ENCODE assay signal across 31 mouse cellular contexts in genomic region chr1:85734511-85734910, GRCm38 (mm10). TPM values are rescaled to one million over a fixed set of nuclear protein-coding genes. Genes with fewer than 3 reads are reported as not detected.
A peak's percentile ranks its signal among the peaks of the same experiment; 100 is the strongest.
DNase-seq lines count a peak whose midpoint lies in the region; ATAC-seq and TF ChIP-seq lines count a peak whose summit lies in the region.
"Had no signal": no experiment of that assay in that cellular context is flagged by ENCODE, and none has a peak within 500 bp of the region (broad histone marks: within the 10 kb centered on the region; RNA-seq: fewer than 3 reads in every experiment).

No protein-coding gene starts in this region.

- TF ChIP-seq POLR2A in thymus, adult 2 months (IDR thresholded peaks at IDR 0.05; ENCODE audit: control insufficient read depth, extremely low read depth, insufficient read depth, low read length, poor library complexity): no peak

- H3K36me3 ChIP-seq in liver, embryonic 13.5 days: 0 out of 2 replicates have a peak, but pooled peaks cover 3% of the 10 kb centered on the region
- 0 out of 2 replicates have a peak, but pooled peaks cover 4% of the 10 kb centered on the region for H3K36me3 ChIP-seq in thymus, adult 2 months (ENCODE audit: control insufficient read depth, insufficient read depth, low read length)
- H3K36me3 ChIP-seq in liver, postnatal 0 days (replicated peaks; ENCODE audit: insufficient read depth, low read length): 0 out of 2 replicates have a peak, but pooled peaks cover 4% of the 10 kb centered on the region
- H3K36me3 ChIP-seq in midbrain, embryonic 15.5 days (replicated peaks): no peaks in the 10 kb centered on the region
- H3K36me3 ChIP-seq: embryonic facial prominence, embryonic 12.5 days; hindbrain, embryonic 12.5 days; limb, embryonic 13.5 days; midbrain, embryonic 12.5 days; neural tube, embryonic 13.5 days had no signal

- WGBS in liver, embryonic 13.5 days (ENCODE audit: insufficient replicate concordance): 80% methylated on average over 1 of the region's 1 CpGs
- 4% methylated on average over 1 of the region's 1 CpGs for WGBS in thymus, adult 2 months
- 46% methylated on average over 1 of the region's 1 CpGs for WGBS in liver, postnatal 0 days (ENCODE audit: insufficient replicate concordance)
- 87% methylated on average over 1 of the region's 1 CpGs for WGBS in midbrain, embryonic 15.5 days

- H3K27me3 ChIP-seq in liver, embryonic 13.5 days: no peaks in the 10 kb centered on the region
- H3K27me3 ChIP-seq in thymus, adult 2 months (ENCODE audit: control insufficient read depth, insufficient read depth, low read length): no peaks in the 10 kb centered on the region
- no peaks in the 10 kb centered on the region for H3K27me3 ChIP-seq in liver, postnatal 0 days (ENCODE audit: insufficient read depth, low read length)
- H3K27me3 ChIP-seq in midbrain, embryonic 15.5 days (replicated peaks): no peaks in the 10 kb centered on the region
- H3K27me3 ChIP-seq: embryonic facial prominence, embryonic 12.5 days; hindbrain, embryonic 12.5 days; limb, embryonic 13.5 days; midbrain, embryonic 12.5 days; neural tube, embryonic 13.5 days had no signal

- peaks cover 18% of the 10 kb centered on the region for H3K4me1 ChIP-seq in liver, embryonic 13.5 days (replicated peaks)
- H3K4me1 ChIP-seq in thymus, adult 2 months (replicated peaks; ENCODE audit: control insufficient read depth, insufficient read depth, low read length): peaks cover 37% of the 10 kb centered on the region
- H3K4me1 ChIP-seq in liver, postnatal 0 days (ENCODE audit: insufficient read depth): no peaks in the 10 kb centered on the region
- H3K4me1 ChIP-seq in midbrain, embryonic 15.5 days: peaks cover 3% of the 10 kb centered on the region; the same call in 1 of the 2 replicates
- H3K4me1 ChIP-seq: hindbrain, embryonic 12.5 days had no signal

- no peak overlapping the region for H3K4me3 ChIP-seq in liver, embryonic 13.5 days (replicated peaks)
- H3K4me3 ChIP-seq in thymus, adult 2 months (ENCODE audit: control insufficient read depth, insufficient read depth, low read length): no peak overlapping the region
- peak overlapping the region; percentile 50; the same call in 1 of the 2 replicates for H3K4me3 ChIP-seq in liver, postnatal 0 days (ENCODE audit: low read depth, low read length)
- H3K4me3 ChIP-seq in midbrain, embryonic 15.5 days: no peak overlapping the region
- H3K4me3 ChIP-seq: embryonic facial prominence, embryonic 12.5 days; hindbrain, embryonic 12.5 days; limb, embryonic 13.5 days; midbrain, embryonic 12.5 days; neural tube, embryonic 13.5 days had no signal

- H3K4me2 ChIP-seq in liver, embryonic 13.5 days: 0 out of 2 replicates have a peak overlapping the region, but pooled peaks have one; percentile 78
- peak overlapping the region; percentile 77 for H3K4me2 ChIP-seq in liver, postnatal 0 days (ENCODE audit: low read depth, low read length)
- no peak overlapping the region for H3K4me2 ChIP-seq in midbrain, embryonic 15.5 days
- H3K4me2 ChIP-seq: embryonic facial prominence, embryonic 12.5 days; heart, embryonic 11.5 days; hindbrain, embryonic 12.5 days; limb, embryonic 13.5 days; midbrain, embryonic 12.5 days; neural tube, embryonic 13.5 days had no signal

- TF ChIP-seq EP300 in liver, postnatal 0 days (IDR thresholded peaks at IDR 0.05; ENCODE audit: low read depth): no peak

- TF ChIP-seq CTCF in thymus, adult 2 months (IDR thresholded peaks at IDR 0.05; ENCODE audit: borderline replicate concordance, control insufficient read depth, extremely low read depth, insufficient read depth, low read length, poor library complexity): no peak
- TF ChIP-seq CTCF in liver, postnatal 0 days (IDR thresholded peaks at IDR 0.05; ENCODE audit: low read depth): no peak

- no peak for DNase-seq in liver, embryonic 13.5 days
- DNase-seq in liver: no peak
- no peak for DNase-seq in thymus, adult 2 months
- DNase-seq in thymus, postnatal 4 days: no peak
- DNase-seq in liver, postnatal 0 days: no peak
- DNase-seq in retina, postnatal 1 day: no peak
- DNase-seq: adrenal gland, adult 8-10 months; cerebellum, adult 11-12 months; cerebellum, adult 9-11 months; embryo, embryonic 11 days; gastrocnemius, postnatal 14 days; heart, adult 11 months; heart, postnatal 36 days; kidney, adult 9 months; kidney, postnatal 10 days; layer of hippocampus, adult 9-11 months; lung, adult 2 months; lung, postnatal 10 days; thymus, adult 18-20 months; thymus, postnatal 36 days had no signal

- no peak overlapping the region for H3K9ac ChIP-seq in liver, embryonic 13.5 days
- no peak overlapping the region for H3K9ac ChIP-seq in liver, postnatal 0 days (replicated peaks)
- no peak overlapping the region for H3K9ac ChIP-seq in midbrain, embryonic 15.5 days
- H3K9ac ChIP-seq: embryonic facial prominence, embryonic 12.5 days; hindbrain, embryonic 12.5 days; limb, embryonic 13.5 days; midbrain, embryonic 12.5 days; neural tube, embryonic 13.5 days had no signal

- no peak for ATAC-seq in liver, embryonic 13.5 days (ENCODE audit: low read depth)
- ATAC-seq in liver, postnatal 0 days: no peak
- no peak for ATAC-seq in midbrain, embryonic 15.5 days (replicated peaks)
- ATAC-seq: forebrain, embryonic 14.5 days; hindbrain, postnatal 0 days; intestine, embryonic 16.5 days had no signal

- H3K27ac ChIP-seq in liver, embryonic 13.5 days: 0 out of 2 replicates have a peak overlapping the region, but pooled peaks have one; percentile 70
- peak overlapping the region; percentile 98 for H3K27ac ChIP-seq in thymus, adult 2 months (ENCODE audit: control insufficient read depth, insufficient read depth, low read length)
- peak overlapping the region; percentile 84; the same call in 1 of the 2 replicates for H3K27ac ChIP-seq in liver, postnatal 0 days (ENCODE audit: low read depth)
- H3K27ac ChIP-seq in midbrain, embryonic 15.5 days: no peak overlapping the region
- H3K27ac ChIP-seq: embryonic facial prominence, embryonic 12.5 days; hindbrain, embryonic 12.5 days; hindbrain, postnatal 0 days; limb, embryonic 13.5 days; midbrain, embryonic 12.5 days; neural tube, embryonic 13.5 days; stomach, postnatal 0 days had no signal

- H3K9me3 ChIP-seq in liver, embryonic 13.5 days (replicated peaks): no peaks in the 10 kb centered on the region
- H3K9me3 ChIP-seq in liver, postnatal 0 days (ENCODE audit: low read length): no peaks in the 10 kb centered on the region
- H3K9me3 ChIP-seq in midbrain, embryonic 15.5 days: no peaks in the 10 kb centered on the region
- H3K9me3 ChIP-seq: embryonic facial prominence, embryonic 12.5 days; hindbrain, embryonic 12.5 days; neural tube, embryonic 13.5 days had no signal

RNA-seq across cellular contexts. Expression of gene A630001G21Rik, which starts 43.9 kb away (rescaled TPM):
- polyA plus RNA-seq in liver, embryonic 13.5 days (2015; fragmentation: Nextera tagmentation; extraction: Ambion mirVana): 2.6 and 2.7 TPM in 2 replicates
- 17.2 and 19.5 TPM in 2 replicates for polyA plus RNA-seq in thymus, adult 2 months (2012; rRNA removed)
- polyA plus RNA-seq in liver, postnatal 0 days (2015; fragmentation: Nextera tagmentation; extraction: Ambion mirVana): 3.6 and 3.8 TPM in 2 replicates
- polyA plus RNA-seq in midbrain, embryonic 15.5 days (2015; fragmentation: Nextera tagmentation; extraction: Ambion mirVana): 0.19 and 0.56 TPM in 2 replicates

RNA-seq across cellular contexts. Expression of gene Cab39, which starts 58.7 kb away (rescaled TPM):
- 11.4 and 13.4 TPM in 2 replicates for polyA plus RNA-seq in liver, embryonic 13.5 days (2015; fragmentation: Nextera tagmentation; extraction: Ambion mirVana)
- polyA plus RNA-seq in thymus, adult 2 months (2012; rRNA removed): 65.1 and 72.8 TPM in 2 replicates
- 13.9 and 14.8 TPM in 2 replicates for polyA plus RNA-seq in liver, postnatal 0 days (2015; fragmentation: Nextera tagmentation; extraction: Ambion mirVana)
- 53.1 and 54.5 TPM in 2 replicates for polyA plus RNA-seq in midbrain, embryonic 15.5 days (2015; fragmentation: Nextera tagmentation; extraction: Ambion mirVana)
